8 mouse cellular contexts compared by ENCODE assay signal in the genomic region with DNA sequence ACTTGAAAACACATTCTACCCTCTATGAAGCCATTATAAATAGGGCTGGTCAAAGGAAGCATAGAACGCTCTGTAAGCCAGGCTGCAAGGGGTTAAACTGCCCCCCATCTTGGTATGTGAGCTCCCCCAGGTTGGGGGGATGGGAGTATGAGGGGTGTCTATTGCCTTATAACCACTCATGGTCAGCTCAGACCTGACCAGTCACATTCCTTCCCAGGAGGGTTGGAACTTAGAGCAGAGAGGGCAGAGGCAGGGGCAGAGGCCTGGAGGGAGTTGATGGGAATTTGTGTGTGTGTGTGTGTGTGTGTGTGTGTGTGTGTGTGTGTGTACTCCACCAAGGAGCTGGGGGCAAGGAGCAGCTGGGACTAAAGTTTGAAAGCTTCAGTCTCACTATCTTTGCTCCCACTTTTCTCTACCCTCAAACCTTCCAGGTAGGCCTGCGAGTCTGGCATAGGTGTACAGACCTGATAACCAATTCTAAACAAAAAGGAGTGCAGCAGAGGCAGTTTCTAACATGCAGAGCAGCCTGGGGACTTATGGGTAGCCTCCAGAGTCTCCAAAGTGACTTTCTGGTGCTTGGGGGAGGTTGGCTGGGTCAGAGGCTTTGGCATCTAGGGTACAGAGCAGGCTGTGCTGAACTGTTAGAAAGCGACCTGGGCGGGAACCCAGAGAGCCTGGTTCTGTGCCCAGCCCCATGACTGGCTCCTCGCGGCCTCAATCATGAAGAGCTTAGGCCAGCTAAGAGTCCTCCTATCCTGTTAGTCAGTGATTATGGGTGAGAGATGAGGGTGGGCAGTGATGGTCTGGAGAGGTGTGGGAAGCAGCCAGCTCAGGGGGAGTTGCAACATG. TPM values are rescaled to one million over a fixed set of nuclear protein-coding genes. Genes with fewer than 3 reads are reported as not detected.
DNase-seq lines count a peak whose midpoint lies in the region; ATAC-seq and TF ChIP-seq lines count a peak whose summit lies in the region.

No protein-coding gene starts in this region.

- H3K9ac ChIP-seq in intestine, embryonic 15.5 days: peak overlapping the region; percentile 21; the same call in 1 of the 2 replicates
- no peak overlapping the region for H3K9ac ChIP-seq in intestine, postnatal 0 days (ENCODE audit: low read depth, low read length)
- no peak overlapping the region for H3K9ac ChIP-seq in heart, postnatal 0 days (replicated peaks; ENCODE audit: low read depth, low read length)

- no peak for TF ChIP-seq CTCF in intestine, postnatal 0 days (IDR thresholded peaks at IDR 0.05; ENCODE audit: low read depth)
- no peak for TF ChIP-seq CTCF in heart, postnatal 0 days (IDR thresholded peaks at IDR 0.05; ENCODE audit: low read depth)

- H3K4me2 ChIP-seq in intestine, embryonic 15.5 days (replicated peaks): peak overlapping the region; percentile 51; the same call in 1 of the 2 replicates
- no peak overlapping the region for H3K4me2 ChIP-seq in intestine, postnatal 0 days (replicated peaks; ENCODE audit: low read depth)
- H3K4me2 ChIP-seq in heart, postnatal 0 days (ENCODE audit: low read depth, low read length): 0 out of 2 replicates have a peak overlapping the region, but pooled peaks have one; percentile 7

- DNase-seq in fibroblast of lung, adult 2 months (ENCODE audit: low read depth): peak; percentile 78
- DNase-seq in heart, postnatal 0 days (ENCODE audit: low spot score): no peak
- DNase-seq in limb, embryonic 10.5 days (ENCODE audit: low spot score): peak; percentile 47
- peak; percentile 80 for DNase-seq in skeletal muscle tissue, adult 2 months (ENCODE audit: low read depth, low spot score)
- no peak for DNase-seq in ovary, postnatal 14 days (ENCODE audit: low spot score)
- DNase-seq in thymus, postnatal 25 days: no peak

- TF ChIP-seq EP300 in heart, postnatal 0 days (IDR thresholded peaks at IDR 0.05; ENCODE audit: low read depth): no peak

- 0 out of 2 replicates have a peak overlapping the region, but pooled peaks have one; percentile 2 for H3K27ac ChIP-seq in intestine, embryonic 15.5 days
- no peak overlapping the region for H3K27ac ChIP-seq in intestine, postnatal 0 days (ENCODE audit: low read depth, low read length)
- H3K27ac ChIP-seq in heart, postnatal 0 days (ENCODE audit: low read depth): peak overlapping the region; percentile 83
- H3K27ac ChIP-seq in limb, embryonic 10.5 days: peak overlapping the region; percentile 88

- no peaks in the 10 kb centered on the region for H3K36me3 ChIP-seq in intestine, embryonic 15.5 days
- H3K36me3 ChIP-seq in intestine, postnatal 0 days (ENCODE audit: control insufficient read depth, insufficient read depth): no peaks in the 10 kb centered on the region; the same call in 1 of the 2 replicates
- no peaks in the 10 kb centered on the region for H3K36me3 ChIP-seq in heart, postnatal 0 days (replicated peaks; ENCODE audit: control insufficient read depth, insufficient read depth, low read length)
- peaks cover 3% of the 10 kb centered on the region; the same call in 1 of the 2 replicates for H3K36me3 ChIP-seq in limb, embryonic 10.5 days

- H3K4me1 ChIP-seq in intestine, embryonic 15.5 days (replicated peaks): peaks cover 91% of the 10 kb centered on the region
- peaks cover 16% of the 10 kb centered on the region; the same call in 1 of the 2 replicates for H3K4me1 ChIP-seq in intestine, postnatal 0 days (replicated peaks; ENCODE audit: control insufficient read depth, insufficient read depth, low read length)
- H3K4me1 ChIP-seq in heart, postnatal 0 days (ENCODE audit: control insufficient read depth, insufficient read depth): peaks cover 90% of the 10 kb centered on the region
- peaks cover 100% of the 10 kb centered on the region for H3K4me1 ChIP-seq in limb, embryonic 10.5 days

- WGBS in intestine, embryonic 15.5 days: 58% methylated on average over 6 of the region's 6 CpGs
- WGBS in intestine, postnatal 0 days: 67% methylated on average over 6 of the region's 6 CpGs
- 28% methylated on average over 6 of the region's 6 CpGs for WGBS in heart, postnatal 0 days
- 10% methylated on average over 6 of the region's 6 CpGs for WGBS in limb, embryonic 10.5 days

- H3K4me3 ChIP-seq in intestine, embryonic 15.5 days (replicated peaks): no peak overlapping the region
- H3K4me3 ChIP-seq in intestine, postnatal 0 days (ENCODE audit: low read depth, low read length): no peak overlapping the region
- H3K4me3 ChIP-seq in heart, postnatal 0 days (ENCODE audit: low read depth, low read length): no peak overlapping the region
- peak overlapping the region; percentile 79 for H3K4me3 ChIP-seq in limb, embryonic 10.5 days

- no peak for ATAC-seq in intestine, embryonic 15.5 days
- no peak for ATAC-seq in intestine, postnatal 0 days
- no peak for ATAC-seq in heart, postnatal 0 days (ENCODE audit: insufficient read depth, low read depth)

- H3K27me3 ChIP-seq in intestine, embryonic 15.5 days (replicated peaks): no peaks in the 10 kb centered on the region
- no peaks in the 10 kb centered on the region for H3K27me3 ChIP-seq in intestine, postnatal 0 days (replicated peaks; ENCODE audit: control insufficient read depth, insufficient read depth, low read length)
- no peaks in the 10 kb centered on the region for H3K27me3 ChIP-seq in heart, postnatal 0 days (ENCODE audit: control insufficient read depth, insufficient read depth, low read length)
- no peaks in the 10 kb centered on the region for H3K27me3 ChIP-seq in limb, embryonic 10.5 days (ENCODE audit: low read depth, poor library complexity, severe bottlenecking)

- H3K9me3 ChIP-seq in intestine, embryonic 15.5 days: no peaks in the 10 kb centered on the region
- no peaks in the 10 kb centered on the region for H3K9me3 ChIP-seq in intestine, postnatal 0 days (ENCODE audit: control insufficient read depth)
- H3K9me3 ChIP-seq in heart, postnatal 0 days (replicated peaks; ENCODE audit: control insufficient read depth, low read length): no peaks in the 10 kb centered on the region
- no peaks in the 10 kb centered on the region for H3K9me3 ChIP-seq in limb, embryonic 10.5 days (replicated peaks)

RNA-seq across cellular contexts. Expression of a gene that starts 33.0 kb away (rescaled TPM):
- polyA plus RNA-seq in intestine, embryonic 15.5 days (2015; fragmentation: Nextera tagmentation; extraction: Ambion mirVana): 5.4 and 6.3 TPM in 2 replicates
- 2.4 and 3.1 TPM in 2 replicates for polyA plus RNA-seq in intestine, postnatal 0 days (2015; fragmentation: Nextera tagmentation; extraction: Ambion mirVana)
- total RNA-seq in heart, postnatal 0 days (2014; rRNA removed; ENCODE audit: low replicate concordance): 40.5 and 57.2 TPM in 2 replicates
- 4.6 and 5.2 TPM in 2 replicates for polyA plus RNA-seq in heart, postnatal 0 days (2015; fragmentation: Nextera tagmentation; extraction: Ambion mirVana)
- polyA plus RNA-seq in limb, embryonic 10.5 days (2016; fragmentation: Nextera tagmentation; extraction: Ambion mirVana): 13.0 and 13.8 TPM in 2 replicates

Comparison
In these comparisons a context has a peak if more than half of its experiments do, and no peak if none do; other contexts are left out.
1. DNase-seq: peak in fibroblast of lung, adult 2 months (single experiment), limb, embryonic 10.5 days (single experiment) and skeletal muscle tissue, adult 2 months (single experiment); none in heart, postnatal 0 days (single experiment), ovary, postnatal 14 days (single experiment) and thymus, postnatal 25 days (single experiment).